Mouse (Mus musculus): ENCODE measurements at regions not wholly inside any gene's neighbourhood (a gene's known extent, or its start where the extent isn't known, plus 50 kb on each side); places are given as distances from the start of the nearest gene placed in this dataset.
A peak's percentile ranks its signal among the peaks of the same experiment; 100 is the strongest.

- no peak for DNase-seq (ENCODE audit: low read depth, low spot score)
Measured at GRCm38 (mm10) chr15:70276838-70277237, 3557.5 kb upstream of the Gm6569 start.

GRCm38 (mm10) chr15:70321781-70322180 lies 3512.6 kb upstream of the Gm6569 start:
- DNase-seq (ENCODE audit: low read depth, low spot score): no peak

GRCm38 (mm10) chr15:70339241-70339640 lies 3495.1 kb upstream of the Gm6569 start:
- DNase-seq (ENCODE audit: low read depth, low spot score): peak; percentile 55

GRCm38 (mm10) chr15:70341401-70341800 lies 3493.0 kb upstream of the Gm6569 start:
- DNase-seq (ENCODE audit: low read depth, low spot score): no peak

- peak; percentile 92 for DNase-seq (ENCODE audit: low read depth, low spot score)
Measured at GRCm38 (mm10) chr15:70357961-70358360, 3476.4 kb upstream of the Gm6569 start.

GRCm38 (mm10) chr15:70384631-70385030 lies 3449.7 kb upstream of the Gm6569 start:
- DNase-seq (ENCODE audit: low read depth, low spot score): no peak

GRCm38 (mm10) chr15:70416311-70416710 lies 3418.1 kb upstream of the Gm6569 start:
- no peak for DNase-seq (ENCODE audit: low read depth, low spot score)

GRCm38 (mm10) chr15:70425566-70425965 lies 3408.8 kb upstream of the Gm6569 start:
- DNase-seq (ENCODE audit: low read depth, low spot score): no peak

Data from telencephalon, adult 2 months (tissue).